Mouse (Mus musculus) monocyte, adult 2 months (primary cell): ENCODE measurements at regions not wholly inside any gene's neighbourhood (a gene's known extent, or its start where the extent isn't known, plus 50 kb on each side); places are given as distances from the start of the nearest gene placed in this dataset.

Experiments used
- DNase-seq, 2 experiments: peaks; one replicate each; pipeline ENCODE4 v3.0.0; 2022; ENCODE audit warnings: low spot score in 2 of 2, low read depth in 1 of 2

DNA sequence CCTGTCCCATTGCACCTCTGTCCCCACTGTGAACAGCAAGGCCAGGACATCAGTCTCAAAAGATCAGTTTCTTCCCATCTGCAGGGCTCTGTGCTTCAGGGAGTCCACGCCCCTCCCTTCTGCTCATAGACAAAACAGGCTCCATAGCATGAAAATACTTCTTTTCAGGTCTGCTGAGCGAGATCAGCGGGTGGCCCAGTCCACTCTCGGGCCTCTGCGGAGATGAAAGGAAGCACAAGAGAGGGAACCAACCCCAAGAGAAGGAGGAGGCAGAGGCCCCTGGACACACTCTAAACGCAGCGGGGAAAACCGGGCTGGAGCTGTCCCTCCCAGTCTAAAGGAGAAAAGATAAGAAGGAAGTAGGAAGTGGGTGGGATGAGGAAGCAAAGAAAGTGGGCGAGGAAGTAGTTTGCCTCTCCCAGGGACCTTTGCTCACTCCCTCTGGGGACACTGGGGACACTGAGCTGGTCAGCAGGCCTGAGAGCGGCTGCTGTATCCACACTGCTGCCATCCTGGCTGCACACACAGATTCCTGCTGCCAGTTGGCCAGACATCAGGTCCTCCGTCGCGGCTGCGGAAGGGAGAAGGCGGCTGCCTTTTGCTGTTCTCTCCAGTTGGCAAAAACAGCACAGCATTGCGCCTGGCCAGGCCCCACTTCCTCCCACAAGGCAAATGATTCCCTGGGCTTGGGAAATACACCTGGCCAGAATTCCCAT is 143.5 kb downstream of the Rybp start:
- no peak for DNase-seq

DNA sequence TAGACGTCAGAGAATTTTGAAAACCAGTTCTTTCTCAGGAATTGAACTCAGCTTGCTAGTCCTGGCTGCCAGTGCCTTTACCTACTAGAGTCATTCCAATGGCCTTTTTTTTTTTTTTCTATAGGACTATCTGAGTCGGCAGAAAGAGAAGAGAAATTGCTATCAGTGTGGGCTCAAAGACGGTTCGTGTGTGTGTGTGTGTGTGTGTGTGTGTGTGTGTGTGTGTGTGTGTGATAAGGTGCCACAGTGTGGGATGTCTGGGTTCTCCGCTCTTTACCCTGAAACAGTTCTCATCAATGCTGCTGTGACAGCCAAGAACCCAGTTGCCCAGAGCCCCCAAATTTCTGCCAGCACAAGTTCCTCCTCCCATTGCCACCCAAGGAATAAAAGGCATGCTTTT is 146.1 kb downstream of the Rybp start:
- no peak for DNase-seq

- no peak for DNase-seq
Measured at GRCm38 (mm10) chr6:100140581-100141114, 146.6 kb downstream of the Rybp start.

DNA sequence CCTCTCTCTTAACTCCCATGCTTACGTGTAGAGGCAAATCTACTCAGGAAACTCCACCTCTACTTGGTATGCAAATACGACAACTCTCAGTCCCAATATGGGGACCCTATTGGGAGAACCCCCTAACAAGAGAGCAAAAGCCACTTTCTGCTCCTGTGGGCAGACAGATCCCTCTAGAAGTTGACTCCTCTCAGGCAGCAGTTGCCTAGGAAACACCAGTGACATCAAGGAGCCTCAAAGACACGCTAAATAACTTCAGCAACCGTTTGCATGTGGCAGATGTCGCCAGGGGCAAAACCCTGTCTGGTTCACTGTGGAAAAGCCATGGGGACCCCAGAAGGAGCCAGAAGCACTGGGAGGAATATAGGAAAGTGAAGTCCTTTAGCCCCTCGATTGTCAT is 147.5 kb downstream of the Rybp start:
- no peak for DNase-seq

GRCm38 (mm10) chr6:100138659-100139058 is 148.6 kb downstream of the Rybp start:
- DNase-seq: no peak

DNA sequence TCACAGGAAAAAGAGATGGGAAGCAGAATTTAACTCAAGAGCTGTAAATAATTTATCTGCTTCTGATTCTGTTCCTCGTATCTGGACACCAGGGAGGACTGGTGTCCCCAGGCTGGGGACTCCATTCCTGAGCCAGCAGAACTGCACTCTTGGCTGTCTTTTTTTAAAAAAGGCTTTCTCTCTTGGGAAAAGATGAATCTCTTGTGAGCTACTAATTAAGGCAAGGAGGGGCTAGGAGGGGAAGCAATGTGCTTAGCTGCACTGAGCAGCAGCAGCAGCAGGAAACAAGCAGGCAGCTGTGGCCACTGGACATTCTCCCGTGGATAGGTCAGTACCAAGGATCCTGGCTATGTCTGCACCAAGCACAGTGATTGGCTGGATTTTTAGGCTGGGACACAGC is 152.1 kb downstream of the Rybp start:
- no peak for DNase-seq

GRCm38 (mm10) chr6:100133970-100134369 is 153.3 kb downstream of the Rybp start:
- no peak for DNase-seq

- no peak for DNase-seq
Measured at GRCm38 (mm10) chr6:100132916-100133600, 154.2 kb downstream of the Rybp start.

DNA sequence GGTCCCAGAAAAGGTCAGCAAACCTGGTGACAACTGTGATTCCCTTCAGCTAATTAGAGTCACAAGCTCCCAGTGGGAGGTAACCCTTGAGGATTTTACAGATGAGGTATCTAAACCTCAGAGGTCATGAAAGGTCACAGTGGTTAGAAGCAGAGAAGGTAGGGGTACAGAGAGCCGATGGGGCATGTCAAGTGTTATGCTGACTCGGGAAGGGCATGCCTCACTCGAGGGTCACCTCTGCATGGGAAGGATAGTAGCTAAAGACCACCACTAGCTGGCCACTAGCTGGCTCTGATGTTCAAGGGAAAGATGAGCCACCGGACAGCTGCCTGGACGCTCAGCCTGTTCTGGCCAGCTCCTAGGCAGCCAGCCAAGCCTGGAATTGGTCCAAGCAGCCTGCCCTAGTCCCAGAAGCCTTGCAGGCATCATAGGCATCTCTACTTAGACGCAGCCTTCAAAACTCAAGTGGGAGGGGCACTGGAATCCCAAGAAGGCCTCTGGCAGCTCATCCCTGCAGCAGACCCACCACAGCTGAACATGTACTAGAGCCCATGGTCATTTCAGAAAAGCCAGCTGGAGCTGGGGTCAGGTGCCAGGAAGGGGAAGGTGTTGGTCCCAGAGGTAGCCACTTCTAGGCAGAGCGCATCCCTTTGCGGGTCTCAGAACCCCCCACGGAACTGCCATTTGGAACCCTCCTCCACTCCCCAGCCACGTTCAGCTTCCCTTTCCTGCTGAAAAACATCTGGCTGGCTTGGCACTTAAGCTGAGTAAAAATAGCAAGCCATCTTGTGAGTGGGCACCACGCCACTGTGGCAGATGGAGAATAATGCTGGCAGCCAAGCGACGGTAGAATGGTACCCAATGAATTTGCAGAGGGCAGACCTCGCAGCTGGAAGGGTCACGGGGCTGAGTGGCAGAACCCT is 159.8 kb downstream of the Rybp start:
- no peak for DNase-seq

GRCm38 (mm10) chr6:100126736-100127135 is 160.5 kb downstream of the Rybp start:
- no peak for DNase-seq

GRCm38 (mm10) chr6:100126326-100126725 is 161.0 kb downstream of the Rybp start:
- no peak for DNase-seq

GRCm38 (mm10) chr6:100121240-100121639 is 166.0 kb downstream of the Rybp start:
- no peak for DNase-seq

GRCm38 (mm10) chr6:100120017-100120944 is 167.0 kb downstream of the Rybp start:
- DNase-seq: no peak

DNA sequence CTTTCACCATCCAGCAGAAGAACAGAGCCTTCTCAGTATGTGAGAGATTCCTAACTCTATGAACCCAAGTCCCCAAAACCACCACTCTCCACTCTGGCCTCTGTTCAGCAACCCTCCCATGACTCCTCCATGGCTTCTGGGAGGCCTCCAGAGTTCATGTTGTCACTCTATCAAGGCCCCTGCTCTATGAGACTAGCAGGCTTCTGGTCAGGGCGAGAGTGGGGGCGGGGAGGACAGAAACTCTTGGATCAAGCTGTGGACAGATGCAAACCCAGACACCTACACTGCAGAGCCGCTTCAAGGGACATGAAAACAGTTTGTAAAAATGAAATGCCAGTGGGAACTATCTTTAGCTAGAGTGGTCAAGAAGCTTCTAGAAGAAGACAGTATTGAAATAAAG is 170.2 kb downstream of the Rybp start:
- DNase-seq: no peak

- no peak for DNase-seq
Measured at GRCm38 (mm10) chr6:100113393-100114137, 173.7 kb downstream of the Rybp start.

GRCm38 (mm10) chr6:100110981-100111660 is 176.2 kb downstream of the Rybp start:
- DNase-seq: no peak

- DNase-seq: no peak
Measured at GRCm38 (mm10) chr6:100109979-100110378, 177.3 kb downstream of the Rybp start.

GRCm38 (mm10) chr6:100109351-100109750 is 177.9 kb downstream of the Rybp start:
- no peak for DNase-seq

- DNase-seq: no peak
Measured at GRCm38 (mm10) chr6:100107508-100107907, 179.8 kb downstream of the Rybp start.
